Mouse (Mus musculus) kidney, embryonic 16.5 days (tissue): ENCODE data around the gene Asap3. TPM values are rescaled to one million over a fixed set of nuclear protein-coding genes. Genes with fewer than 3 reads are reported as not detected.

Experiments used
- ATAC-seq: fragments of 200-750 bp; cut with Nextera tagmentation; 2 replicates; pipeline ENCODE4 v1.8.0; 2017; ENCODE audit warnings: moderate TSS enrichment; ENCODE audit not compliant: low FRiP score, low TSS enrichment
- H3K27ac ChIP-seq: fragments of 300-500 bp; sonication (generic); 2 replicates; pipeline ENCODE4 v1.5.1; 2014; ENCODE audit warnings: low read length
- H3K27me3 ChIP-seq: fragments of 300-500 bp; sonication (generic); 2 replicates; pipeline ENCODE4 v1.6.1; 2014; ENCODE audit warnings: low read length, control low read depth, mixed read lengths; ENCODE audit not compliant: insufficient read depth
- H3K36me3 ChIP-seq: fragments of 300-500 bp; sonication (generic); 2 replicates; pipeline ENCODE4 v1.6.1; 2014; ENCODE audit warnings: low read length, control low read depth, mixed read lengths; ENCODE audit not compliant: insufficient read depth
- H3K4me1 ChIP-seq: fragments of 300-500 bp; sonication (generic); 2 replicates; pipeline ENCODE4 v1.6.1; 2014; ENCODE audit warnings: low read length, control low read depth, mixed read lengths; ENCODE audit not compliant: insufficient read depth
- H3K4me2 ChIP-seq: fragments of 300-500 bp; sonication (generic); replicated peaks from 2 replicates; pipeline ENCODE4 v1.6.1; 2014; ENCODE audit warnings: low read depth, low read length
- H3K4me3 ChIP-seq: fragments of 300-500 bp; sonication (generic); 2 replicates; pipeline ENCODE4 v1.5.1; 2014; ENCODE audit warnings: mild to moderate bottlenecking, low read length
- H3K9ac ChIP-seq: fragments of 300-500 bp; sonication (generic); replicated peaks from 2 replicates; pipeline ENCODE4 v1.6.1; 2014; ENCODE audit warnings: low read length
- H3K9me3 ChIP-seq: fragments of 300-500 bp; sonication (generic); 2 replicates; pipeline ENCODE4 v1.6.1; 2016; ENCODE audit warnings: low read length, control low read depth
- WGBS: fragments of 180-500 bp; shearing (Covaris S2); extraction: QIAGEN DNeasy Blood & Tissue Kit; methylation state at CpG from one replicate; pipeline ENCODE4 v1.1.7; 2014; 5-methylcytosine and 5-hydroxymethylcytosine counted together
- polyA plus RNA-seq: library from polyadenylated mRNA; unstranded; fragments of >200 nt; fragmentation: Nextera tagmentation; extraction: Ambion mirVana; gene quantifications from 2 replicates; pipeline ENCODE4 v1.2.1, GENCODE M21; 2015

Asap3 gene
- polyA plus RNA-seq, 1 experiment from 2014 or later: 5.8 TPM

GRCm38 (mm10) chr4:136228640-136229039, 22.5 kb downstream of the Asap3 start:
- WGBS: 75% methylated on average over 5 of the region's 5 CpGs
- Histone ChIP-seq H3K4me3 (no peak overlapping the region), H3K9ac (no peak overlapping the region), H3K4me2 (no peak overlapping the region), H3K27me3 (no peaks in the 10 kb centered on the region), H3K27ac (no peak overlapping the region), H3K9me3 (no peaks in the 10 kb centered on the region), H3K36me3 (no peaks in the 10 kb centered on the region), H3K4me1 (no peaks in the 10 kb centered on the region)
- ATAC-seq: no peak

DNA sequence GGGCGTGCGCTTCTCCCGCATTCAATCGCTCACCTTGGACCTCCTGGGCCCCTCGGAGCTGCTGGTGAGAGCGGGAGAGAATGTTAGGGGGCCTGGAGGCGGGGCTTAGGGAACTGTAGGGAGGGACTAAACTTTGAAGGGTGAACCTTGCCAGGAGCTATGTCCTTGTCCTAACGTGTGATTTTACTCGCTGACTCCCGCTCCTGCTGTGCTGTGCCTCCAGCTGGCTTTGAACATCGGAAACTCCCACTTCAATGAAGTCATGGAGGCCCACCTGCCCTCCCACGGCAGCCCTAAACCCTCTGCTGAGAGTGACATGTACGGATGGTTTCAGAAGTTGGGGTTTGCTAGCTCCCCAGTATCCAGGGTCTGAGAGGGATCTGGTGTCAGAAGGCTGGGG, 32.5 kb downstream of the Asap3 start:
- H3K4me1 ChIP-seq: peaks cover 8% of the 10 kb centered on the region
- 21% methylated on average over 13 of the region's 13 CpGs for WGBS

GRCm38 (mm10) chr4:136239111-136239510, 32.9 kb downstream of the Asap3 start:
- Histone ChIP-seq H3K9me3 (no peaks in the 10 kb centered on the region), H3K27ac (no peak overlapping the region), H3K36me3 (no peaks in the 10 kb centered on the region), H3K4me2 (no peak overlapping the region), H3K9ac (no peak overlapping the region), H3K27me3 (peaks cover 19% of the 10 kb centered on the region), H3K4me3 (no peak overlapping the region), H3K4me1 (peaks cover 8% of the 10 kb centered on the region)
- 74% methylated on average over 9 of the region's 9 CpGs for WGBS
- ATAC-seq: no peak

More for the DNA sequence above, 32.5 kb downstream of the Asap3 start:
- H3K4me3 ChIP-seq: 0 out of 2 replicates have a peak overlapping the region, but pooled peaks have one; percentile 1
- no peak overlapping the region for H3K9ac ChIP-seq
- H3K27ac ChIP-seq: no peak overlapping the region
- no peaks in the 10 kb centered on the region for H3K36me3 ChIP-seq
- peaks cover 19% of the 10 kb centered on the region for H3K27me3 ChIP-seq
- H3K9me3 ChIP-seq: no peaks in the 10 kb centered on the region
- no peak for ATAC-seq
- peak overlapping the region; percentile 31 for H3K4me2 ChIP-seq

- H3K36me3 ChIP-seq: no peaks in the 10 kb centered on the region
- H3K9me3 ChIP-seq: no peaks in the 10 kb centered on the region
- H3K9ac ChIP-seq: no peak overlapping the region
- H3K4me2 ChIP-seq: no peak overlapping the region
- H3K27me3 ChIP-seq: peaks cover 22% of the 10 kb centered on the region
- ATAC-seq: no peak
- WGBS: 20% methylated on average over 8 of the region's 8 CpGs
- no peak overlapping the region for H3K4me3 ChIP-seq
- H3K27ac ChIP-seq: no peak overlapping the region
- H3K4me1 ChIP-seq: peaks cover 8% of the 10 kb centered on the region
These were observed 33.5 kb downstream of the Asap3 start for GRCm38 (mm10) chr4:136239622-136240021.

DNA sequence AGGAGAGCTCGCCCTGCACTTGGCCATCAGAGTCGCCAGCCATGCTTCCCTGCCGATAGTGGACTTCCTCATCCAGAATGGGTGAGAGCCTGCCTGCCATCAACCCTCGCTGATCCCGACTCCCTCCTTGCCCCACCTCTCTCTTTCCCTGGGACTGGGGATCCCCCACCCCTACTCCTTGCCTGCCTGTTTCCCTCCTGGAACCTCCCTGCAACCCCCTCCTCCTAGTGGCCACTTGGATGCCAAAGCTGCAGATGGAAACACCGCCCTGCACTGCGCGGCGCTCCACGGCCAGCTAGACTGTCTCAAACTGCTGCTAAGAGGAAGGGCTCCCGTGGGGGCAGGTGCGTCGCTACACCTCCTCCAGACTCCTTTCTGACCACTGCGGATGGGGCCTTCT, 34.0 kb downstream of the Asap3 start:
- peaks cover 8% of the 10 kb centered on the region for H3K4me1 ChIP-seq
- no peak overlapping the region for H3K4me3 ChIP-seq
- ATAC-seq: no peak
- no peaks in the 10 kb centered on the region for H3K36me3 ChIP-seq
- no peak overlapping the region for H3K4me2 ChIP-seq
- H3K9ac ChIP-seq: no peak overlapping the region
- H3K27ac ChIP-seq: no peak overlapping the region
- WGBS: 71% methylated on average over 14 of the region's 14 CpGs
- H3K9me3 ChIP-seq: no peaks in the 10 kb centered on the region
- H3K27me3 ChIP-seq: peaks cover 26% of the 10 kb centered on the region

DNA sequence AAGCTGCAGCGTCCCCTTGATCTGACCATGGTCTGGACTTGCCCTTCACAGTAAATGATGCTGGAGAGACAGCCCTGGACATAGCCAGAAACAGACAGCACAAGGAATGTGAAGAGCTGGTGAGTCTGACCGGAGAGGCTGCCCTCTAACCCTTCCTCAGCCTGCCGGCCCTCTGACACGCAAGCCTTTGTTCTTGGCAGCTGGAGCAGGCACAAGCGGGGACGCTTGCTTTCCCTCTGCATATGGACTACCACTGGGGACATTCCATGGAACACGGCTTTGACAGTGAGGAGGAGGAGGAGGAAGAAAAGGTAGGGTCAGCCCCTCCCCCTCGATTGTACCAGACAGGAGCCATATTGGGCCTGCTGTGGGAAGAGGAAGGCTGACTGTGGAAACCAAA, 34.8 kb downstream of the Asap3 start:
- peaks cover 8% of the 10 kb centered on the region for H3K4me1 ChIP-seq
- no peak overlapping the region for H3K4me2 ChIP-seq
- no peaks in the 10 kb centered on the region for H3K36me3 ChIP-seq
- no peak overlapping the region for H3K4me3 ChIP-seq
- WGBS: 57% methylated on average over 8 of the region's 8 CpGs
- H3K9ac ChIP-seq: no peak overlapping the region
- H3K9me3 ChIP-seq: no peaks in the 10 kb centered on the region
- peaks cover 33% of the 10 kb centered on the region for H3K27me3 ChIP-seq
- no peak for ATAC-seq
- H3K27ac ChIP-seq: no peak overlapping the region

DNA sequence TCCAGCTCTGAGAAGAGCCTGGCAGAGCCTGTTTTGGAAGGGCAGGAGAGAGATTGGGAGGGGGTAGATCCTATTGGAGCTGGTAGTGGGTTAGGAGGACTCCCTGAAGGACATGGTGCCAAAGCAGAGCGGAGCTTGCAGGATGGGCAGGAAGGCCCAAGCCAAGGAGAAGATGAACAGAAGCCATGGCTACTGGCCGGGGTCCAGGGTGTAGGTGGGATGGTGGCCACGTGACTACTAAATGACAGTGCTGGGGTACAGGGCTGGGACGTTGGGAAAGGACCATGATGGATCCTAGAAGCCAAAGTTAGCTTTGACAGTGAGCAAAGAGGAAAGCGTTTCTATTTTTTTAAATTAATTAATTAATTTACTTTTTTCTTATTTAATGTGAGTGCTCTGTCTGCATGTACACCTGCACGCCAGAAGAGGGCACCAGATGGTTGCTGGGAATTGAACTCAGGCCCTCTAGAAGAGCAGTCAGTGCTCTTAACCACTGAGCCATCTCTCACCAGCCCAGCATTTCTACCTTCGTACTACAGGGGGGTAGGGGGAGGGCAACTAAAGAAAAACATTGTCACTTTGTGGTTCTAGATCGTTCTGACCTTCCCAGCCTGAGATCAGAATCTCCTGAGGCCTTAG, 36.0 kb downstream of the Asap3 start:
- no peak overlapping the region for H3K9ac ChIP-seq
- H3K9me3 ChIP-seq: no peaks in the 10 kb centered on the region
- no peak overlapping the region for H3K27ac ChIP-seq
- peaks cover 19% of the 10 kb centered on the region for H3K4me1 ChIP-seq
- H3K4me2 ChIP-seq: no peak overlapping the region
- H3K4me3 ChIP-seq: no peak overlapping the region
- no peaks in the 10 kb centered on the region for H3K36me3 ChIP-seq
- ATAC-seq: no peak
- peaks cover 46% of the 10 kb centered on the region for H3K27me3 ChIP-seq
- 47% methylated on average over 8 of the region's 8 CpGs for WGBS

DNA sequence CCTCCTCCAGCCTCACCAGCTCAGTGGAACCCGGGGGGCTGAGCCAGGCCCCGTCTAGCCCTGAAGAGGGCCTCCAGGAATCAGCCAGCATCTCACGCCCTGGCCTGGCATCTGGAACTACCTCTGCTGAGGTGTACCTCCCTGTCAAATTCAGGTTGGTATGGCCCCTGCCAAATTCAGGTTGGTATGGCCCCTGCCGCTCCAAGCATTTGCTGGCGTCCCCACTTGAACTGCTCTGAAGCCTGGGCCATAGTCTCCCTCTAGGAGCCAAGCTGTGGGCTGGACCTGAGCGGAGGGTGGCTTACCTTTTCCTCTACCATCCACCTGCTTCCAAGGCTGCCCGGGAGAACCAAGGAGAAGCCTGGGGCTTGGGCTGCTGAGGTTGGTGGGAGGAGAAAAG, 36.6 kb downstream of the Asap3 start:
- Histone ChIP-seq H3K4me2 (no peak overlapping the region), H3K27me3 (peaks cover 44% of the 10 kb centered on the region), H3K27ac (no peak overlapping the region), H3K4me3 (no peak overlapping the region), H3K9ac (no peak overlapping the region), H3K9me3 (no peaks in the 10 kb centered on the region), H3K36me3 (no peaks in the 10 kb centered on the region), H3K4me1 (peaks cover 25% of the 10 kb centered on the region)
- 81% methylated on average over 7 of the region's 7 CpGs for WGBS
- no peak for ATAC-seq

- no peak overlapping the region for H3K4me2 ChIP-seq
- peaks cover 30% of the 10 kb centered on the region for H3K4me1 ChIP-seq
- H3K36me3 ChIP-seq: no peaks in the 10 kb centered on the region
- H3K27ac ChIP-seq: no peak overlapping the region
- 57% methylated on average over 7 of the region's 7 CpGs for WGBS
- ATAC-seq: no peak
- no peak overlapping the region for H3K9ac ChIP-seq
- H3K27me3 ChIP-seq: peaks cover 45% of the 10 kb centered on the region
- H3K4me3 ChIP-seq: no peak overlapping the region
- no peaks in the 10 kb centered on the region for H3K9me3 ChIP-seq
These were observed 38.0 kb downstream of the Asap3 start for GRCm38 (mm10) chr4:136244208-136244607.

- ATAC-seq: no peak
- no peak overlapping the region for H3K4me3 ChIP-seq
- no peak overlapping the region for H3K27ac ChIP-seq
- no peaks in the 10 kb centered on the region for H3K36me3 ChIP-seq
- WGBS: 51% methylated on average over 5 of the region's 5 CpGs
- H3K4me1 ChIP-seq: peaks cover 32% of the 10 kb centered on the region
- no peaks in the 10 kb centered on the region for H3K9me3 ChIP-seq
- H3K27me3 ChIP-seq: peaks cover 55% of the 10 kb centered on the region
- no peak overlapping the region for H3K9ac ChIP-seq
- no peak overlapping the region for H3K4me2 ChIP-seq
These were observed 39.5 kb downstream of the Asap3 start for GRCm38 (mm10) chr4:136245681-136246080.
